Mouse (Mus musculus): ENCODE measurements around the gene Gm20379.

Gene Gm20379

DNA sequence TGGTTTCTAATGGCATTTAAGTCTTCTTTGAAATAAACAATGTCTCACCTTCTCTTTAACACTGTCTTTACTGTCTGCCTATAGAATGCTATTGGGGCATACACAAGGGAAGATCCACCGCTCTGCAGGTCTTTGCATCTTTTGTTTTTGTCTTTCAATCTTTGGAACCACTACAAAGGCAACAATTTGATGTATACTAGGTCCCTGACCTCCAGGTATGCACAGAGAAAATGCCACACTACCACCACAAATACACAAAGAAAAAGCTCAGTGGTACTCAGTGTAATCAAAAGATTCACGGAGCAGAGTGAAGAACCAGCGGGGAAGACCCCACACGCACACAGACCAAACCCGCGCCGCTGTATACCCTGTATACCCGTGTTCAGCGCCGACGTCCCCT lies at the start of gene Gm20379:
Gene Gm20379 (plus strand): TSS at position 301 of the 400 bp plus-strand sequence.
- no peak for DNase-seq (ENCODE audit: low spot score)

DNA sequence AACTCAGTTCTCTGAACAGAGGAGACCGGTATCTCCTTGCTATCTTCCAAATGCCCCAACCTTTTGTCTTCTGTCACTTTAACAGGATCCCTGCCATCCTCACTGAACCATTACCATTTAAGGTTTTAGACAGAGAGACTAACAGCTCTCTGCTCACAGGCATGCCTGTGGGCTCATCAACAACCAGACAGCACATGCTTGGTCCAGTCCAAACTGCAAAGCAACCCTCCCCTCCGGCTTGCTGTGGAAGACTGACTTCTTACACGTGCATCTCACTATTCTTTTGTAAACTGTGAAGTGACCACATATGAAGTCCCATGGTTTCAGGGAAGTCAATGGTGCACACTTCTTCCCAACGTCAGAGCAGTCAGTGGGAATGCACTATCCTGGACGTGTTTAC lies 44.5 kb upstream of the Gm20379 start:
- no peak for DNase-seq (ENCODE audit: low spot score)

DNA sequence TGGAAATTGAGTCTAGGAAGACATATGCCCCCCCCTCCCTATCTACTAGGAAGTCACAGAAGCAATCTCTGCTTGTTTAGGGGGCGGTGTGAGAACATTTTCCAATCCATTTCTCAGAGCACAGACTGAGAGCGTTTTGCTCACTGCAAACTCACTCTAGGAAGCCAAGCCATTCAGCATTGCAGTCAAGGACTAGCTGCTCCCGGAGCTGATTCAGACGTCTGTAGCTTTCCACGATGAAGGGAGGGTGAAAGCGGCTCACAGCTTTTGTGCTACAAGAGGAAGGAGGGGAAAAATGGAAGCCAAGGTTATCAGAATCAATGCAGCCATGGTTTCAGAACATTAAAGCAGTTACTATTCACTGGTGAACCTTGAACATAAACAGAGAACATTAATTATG lies 42.2 kb upstream of the Gm20379 start:
- no peak for DNase-seq (ENCODE audit: low spot score)

DNA sequence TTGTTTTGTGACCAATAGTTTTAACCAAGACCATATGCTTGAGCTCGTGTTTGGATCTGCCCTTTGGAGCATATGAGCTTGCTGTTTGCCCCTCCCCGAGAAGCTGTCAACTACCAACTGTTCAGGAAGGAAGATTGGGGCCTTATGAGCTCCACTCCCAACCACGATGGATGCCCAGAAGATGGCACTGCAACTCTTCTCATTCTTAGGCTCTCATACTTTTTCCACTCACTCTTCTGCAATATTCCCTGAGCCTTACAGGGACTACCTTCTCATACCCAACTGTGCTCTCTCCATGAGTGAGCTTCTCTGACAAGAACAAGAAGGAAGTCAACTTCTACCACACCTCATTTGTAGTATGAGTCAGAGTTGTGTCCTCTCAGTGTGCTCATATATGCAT lies 38.7 kb upstream of the Gm20379 start:
- no peak for DNase-seq (ENCODE audit: low spot score)

DNA sequence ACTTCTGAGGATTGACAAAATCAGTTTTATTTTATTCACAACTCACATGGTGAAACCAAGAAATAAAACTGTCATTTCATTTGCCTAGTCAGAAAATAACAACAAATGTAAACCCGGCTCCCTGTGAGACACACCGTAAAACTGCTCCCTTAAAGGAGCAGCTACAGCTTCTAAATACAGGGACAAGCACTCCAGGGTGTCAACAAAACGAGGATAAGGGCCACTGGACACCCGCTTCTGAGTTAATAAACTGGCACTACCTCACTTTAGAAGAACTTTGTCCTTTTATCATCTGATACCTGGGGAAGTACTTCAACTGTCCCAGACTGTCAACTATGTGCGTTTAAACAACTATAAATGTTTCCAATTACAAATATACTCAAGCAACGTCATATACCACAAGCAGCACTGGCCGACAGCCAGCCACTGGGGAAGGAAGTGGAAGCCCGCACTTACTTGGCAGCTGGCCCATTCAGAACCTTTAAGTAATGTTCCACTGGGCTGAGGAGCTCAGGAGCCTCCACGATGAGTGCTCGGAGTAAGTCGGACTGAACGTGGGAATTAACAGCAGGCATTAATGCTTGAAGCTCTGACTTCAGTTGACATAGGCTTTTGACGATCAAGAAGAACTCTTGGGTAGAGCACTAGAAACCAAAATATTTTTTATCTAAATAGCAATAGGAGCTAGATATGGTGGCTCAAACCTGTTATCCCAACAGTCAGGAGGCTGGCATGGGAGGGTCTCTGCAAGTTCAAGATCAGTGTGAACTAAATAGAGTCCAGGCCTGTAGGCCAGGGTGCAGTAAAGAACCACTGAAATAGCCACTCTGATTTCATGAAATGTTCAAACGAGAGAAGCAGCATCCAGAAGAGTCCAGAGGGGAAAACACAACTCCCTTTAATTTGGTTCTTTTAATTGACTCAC lies 31.2 kb upstream of the Gm20379 start:
- no peak for DNase-seq (ENCODE audit: low spot score)

DNA sequence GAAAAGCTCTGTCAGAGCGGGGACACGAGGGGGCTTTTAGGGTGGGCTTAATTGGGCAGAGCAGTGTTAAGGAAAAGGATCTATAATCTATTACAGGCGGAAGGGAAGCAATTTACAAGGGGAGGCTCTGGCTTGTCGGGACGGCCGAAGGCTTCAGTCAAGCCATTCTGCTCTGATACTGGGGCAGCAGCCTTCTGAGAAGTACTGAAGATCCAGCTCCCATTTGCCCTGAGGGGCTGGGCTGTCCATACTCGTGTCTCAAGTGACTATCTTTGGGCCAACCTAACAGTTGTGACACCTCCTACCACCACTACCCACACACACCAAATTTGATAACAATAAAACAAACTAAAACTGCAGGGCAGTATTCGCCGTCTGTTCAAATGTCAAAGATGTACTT lies 30.5 kb upstream of the Gm20379 start:
- no peak for DNase-seq (ENCODE audit: low spot score)

DNA sequence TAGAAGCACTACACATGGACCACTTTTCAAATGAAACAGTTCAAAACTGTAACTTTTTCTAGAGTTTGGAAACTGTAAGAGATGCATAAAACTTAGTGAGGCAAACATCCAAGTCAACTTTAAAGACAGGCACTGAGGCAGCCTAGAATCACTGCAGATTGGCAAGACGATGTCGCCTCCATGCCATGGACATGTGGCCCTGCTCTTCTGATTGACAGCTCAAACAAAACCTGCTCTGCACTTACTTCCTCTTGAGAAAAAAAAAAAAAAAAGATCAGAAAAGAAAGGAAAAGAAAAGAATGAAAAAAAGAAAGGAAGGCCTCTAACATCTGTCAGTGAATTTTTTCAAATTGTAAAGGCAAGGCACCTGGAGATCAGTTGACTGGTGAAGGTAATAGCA lies 28.8 kb upstream of the Gm20379 start:
- DNase-seq (ENCODE audit: low spot score) = no peak

DNA sequence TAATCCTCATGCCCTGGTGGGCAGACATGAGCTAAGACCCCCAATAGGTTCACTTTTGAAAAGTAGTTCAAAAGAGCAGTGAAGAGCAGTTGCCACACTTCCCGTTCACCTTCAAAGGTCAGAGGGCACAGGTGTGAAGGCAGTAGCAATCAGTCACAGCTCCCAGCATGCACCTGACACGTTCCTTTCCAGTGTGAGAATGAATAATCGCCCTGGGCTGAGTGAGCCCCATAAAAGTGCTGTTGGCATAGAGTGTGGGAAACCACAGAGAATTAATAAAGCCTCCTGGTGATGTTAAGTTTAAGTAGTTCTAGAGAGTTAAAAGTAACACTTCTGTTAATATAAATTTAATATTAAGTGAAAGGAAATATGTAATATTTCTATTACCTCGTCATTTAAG lies 14.2 kb upstream of the Gm20379 start:
- no peak for DNase-seq (ENCODE audit: low spot score)

DNA sequence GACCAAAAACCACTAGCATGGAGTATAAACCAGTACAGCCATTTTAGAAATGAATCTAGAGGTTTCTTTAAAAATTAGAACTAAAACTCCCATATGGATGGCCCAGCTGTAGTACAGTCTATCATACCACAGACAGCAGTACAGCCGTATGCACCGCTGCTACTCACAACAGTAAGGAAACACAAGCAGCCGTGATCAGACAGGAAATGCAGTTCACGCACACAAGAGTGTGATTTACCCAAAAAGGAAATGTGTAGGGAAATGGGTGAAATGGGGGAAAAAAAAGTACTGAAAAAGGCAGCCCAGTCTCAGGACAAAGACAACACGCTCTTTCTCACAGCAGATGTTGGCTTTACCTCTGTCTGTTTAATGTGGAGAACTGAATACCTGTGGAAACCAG lies 11.9 kb upstream of the Gm20379 start:
- no peak for DNase-seq (ENCODE audit: low spot score)

DNA sequence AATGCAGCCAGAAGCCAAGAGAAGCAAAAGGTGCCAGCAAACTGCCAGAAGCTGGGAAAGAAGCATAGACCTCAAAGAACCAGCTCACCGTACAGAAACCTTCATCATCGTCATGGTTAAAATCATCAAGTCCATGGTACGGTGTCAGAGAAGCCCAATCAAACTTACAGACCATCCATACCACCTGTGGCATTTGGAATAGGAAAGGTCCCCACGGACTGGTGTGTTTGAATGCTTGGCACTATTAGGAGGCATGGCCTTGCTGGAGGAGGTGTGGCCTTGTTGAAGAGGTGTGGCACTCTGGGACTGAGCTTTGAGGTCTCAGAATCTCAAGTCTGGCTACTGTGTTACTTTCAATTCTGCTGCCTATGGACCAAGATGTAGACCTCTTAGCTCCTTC lies 9.3 kb upstream of the Gm20379 start:
- no peak for DNase-seq (ENCODE audit: low spot score)

DNA sequence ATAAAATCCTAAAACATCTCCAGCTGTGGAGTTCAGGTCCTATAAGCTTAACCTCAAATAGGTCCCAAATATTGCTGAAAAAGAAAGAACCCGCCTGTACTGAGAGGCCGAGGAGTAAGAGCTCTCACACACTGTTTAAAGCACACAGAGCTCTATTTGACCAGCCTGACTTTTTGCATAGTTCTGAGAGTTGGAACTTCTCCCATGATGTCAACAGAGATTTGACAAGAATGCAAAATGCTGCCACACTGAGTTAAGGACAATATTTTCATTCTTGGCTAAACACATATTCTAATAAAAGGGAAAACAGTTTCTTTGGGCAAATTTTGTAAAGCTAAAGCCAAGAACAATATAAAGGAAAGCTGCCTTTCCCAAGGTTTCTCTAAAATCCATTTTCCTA lies 8.8 kb upstream of the Gm20379 start:
- DNase-seq (ENCODE audit: low spot score) = no peak

DNA sequence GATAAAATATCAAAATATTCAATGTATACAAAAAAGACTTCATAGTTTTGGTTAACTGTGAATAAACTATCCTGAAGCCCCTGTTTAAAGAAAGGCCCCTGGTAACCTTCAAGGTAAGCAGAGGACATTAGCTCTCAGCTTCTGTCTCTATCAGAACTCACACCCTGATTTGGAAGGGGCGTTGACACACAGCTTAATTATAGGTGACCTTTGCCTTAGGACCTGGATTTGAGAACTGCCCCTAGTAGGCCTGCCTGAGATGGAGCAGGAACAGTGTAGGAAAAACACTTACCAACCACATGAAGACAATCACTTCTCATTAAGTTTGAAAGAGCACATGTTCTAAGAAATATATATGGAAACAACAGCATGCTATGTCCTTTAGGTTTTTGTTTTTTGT lies 6.3 kb upstream of the Gm20379 start:
- DNase-seq (ENCODE audit: low spot score) = no peak

DNA sequence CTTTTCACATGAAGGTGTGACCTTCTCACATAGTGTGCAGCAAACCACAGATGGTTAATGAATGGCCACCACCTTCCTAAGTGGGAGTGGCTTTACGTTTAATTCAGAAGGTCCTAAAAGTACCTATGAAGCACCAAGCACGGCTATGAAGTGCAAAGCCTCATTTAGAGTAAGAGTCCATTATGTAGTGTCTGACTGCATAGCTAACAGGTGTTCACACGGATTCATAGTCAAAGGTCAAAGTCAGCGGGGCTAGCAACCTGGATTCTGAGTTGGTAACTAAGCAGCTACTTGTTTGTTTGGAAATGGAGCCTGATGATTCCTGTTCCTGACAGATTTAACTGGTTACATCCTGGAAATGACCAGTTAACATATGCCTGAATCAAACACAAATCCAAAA lies 4.0 kb upstream of the Gm20379 start:
- no peak for DNase-seq (ENCODE audit: low spot score)

DNA sequence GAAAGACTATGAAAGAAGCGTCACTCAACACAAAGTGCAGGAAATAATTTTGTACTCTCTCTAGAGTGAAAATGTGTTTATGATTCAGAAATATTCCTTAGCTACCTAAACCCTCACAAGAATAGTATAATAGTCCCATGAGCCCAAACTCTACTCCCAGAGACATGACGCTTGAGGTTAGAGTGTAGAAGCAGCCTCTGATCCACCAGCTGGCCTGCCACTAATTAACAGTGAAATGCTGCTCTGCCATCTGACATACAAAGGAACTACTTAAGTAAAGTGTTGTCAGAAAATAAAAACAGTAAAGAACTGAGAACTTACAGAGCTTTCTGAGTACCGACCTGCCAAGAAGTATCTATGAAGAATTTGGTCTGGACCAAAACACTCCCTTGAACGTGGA lies 3.3 kb upstream of the Gm20379 start:
- no peak for DNase-seq (ENCODE audit: low spot score)

DNA sequence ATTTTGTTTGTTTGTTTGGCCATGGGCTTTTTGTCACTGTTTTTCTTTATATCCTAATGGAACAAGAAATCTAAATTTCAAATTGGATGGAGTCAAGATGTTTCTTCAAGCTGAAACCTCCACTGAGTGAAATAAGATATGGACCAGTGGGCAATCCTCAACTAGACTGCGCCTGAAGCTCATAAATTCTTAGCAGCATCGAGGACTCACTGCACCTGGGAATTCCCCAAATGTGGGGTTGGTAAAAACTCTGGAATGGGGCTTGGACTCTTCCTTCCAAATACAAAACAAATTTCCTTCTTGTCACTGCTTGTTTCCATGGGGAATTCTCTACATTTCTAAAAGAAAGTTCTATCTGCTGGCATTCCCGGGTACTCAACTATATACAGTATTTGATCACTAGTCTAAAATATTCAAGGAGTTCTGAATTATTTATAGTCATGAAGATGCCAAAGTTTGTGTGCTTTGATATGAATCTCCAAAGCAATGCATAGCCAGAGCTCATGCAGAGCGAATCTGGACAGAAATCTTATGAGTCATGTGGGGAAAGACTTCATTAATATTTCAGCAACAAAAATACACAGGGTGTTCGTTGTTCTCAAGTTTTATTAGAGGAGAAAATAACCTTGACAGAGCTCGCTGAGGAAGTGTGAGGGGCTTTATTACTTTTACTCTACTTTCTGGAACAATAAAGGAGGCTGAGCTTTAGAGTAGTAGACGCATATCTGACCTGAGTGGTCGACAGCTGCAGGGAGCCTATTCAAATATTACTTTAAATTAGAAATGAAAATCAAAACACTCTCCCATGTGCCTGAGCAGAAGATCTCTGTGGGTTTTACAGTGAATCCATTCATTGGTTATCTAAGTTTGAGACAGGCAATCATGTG lies 2.5 kb upstream of the Gm20379 start:
- no peak for DNase-seq (ENCODE audit: low spot score)

DNA sequence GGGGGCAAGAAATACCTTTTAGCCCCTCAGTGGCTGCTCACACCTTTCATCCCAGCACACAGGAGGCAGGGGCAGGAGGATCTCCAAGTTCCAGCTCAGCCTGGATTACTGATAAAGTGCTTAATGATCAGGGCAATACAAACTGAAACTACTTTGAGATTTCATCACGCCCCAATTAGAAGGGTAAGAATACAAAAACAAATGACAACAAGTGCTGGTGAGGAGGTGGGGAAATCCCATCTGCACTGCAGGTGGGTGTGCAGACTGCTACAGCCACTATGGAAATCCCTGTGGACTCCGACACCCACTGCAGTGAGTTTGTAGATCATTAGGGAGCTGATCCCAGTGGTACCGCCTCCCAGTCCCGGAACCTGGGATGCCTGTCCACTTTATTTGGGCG lies 1.5 kb upstream of the Gm20379 start:
- DNase-seq (ENCODE audit: low spot score) = no peak

DNA sequence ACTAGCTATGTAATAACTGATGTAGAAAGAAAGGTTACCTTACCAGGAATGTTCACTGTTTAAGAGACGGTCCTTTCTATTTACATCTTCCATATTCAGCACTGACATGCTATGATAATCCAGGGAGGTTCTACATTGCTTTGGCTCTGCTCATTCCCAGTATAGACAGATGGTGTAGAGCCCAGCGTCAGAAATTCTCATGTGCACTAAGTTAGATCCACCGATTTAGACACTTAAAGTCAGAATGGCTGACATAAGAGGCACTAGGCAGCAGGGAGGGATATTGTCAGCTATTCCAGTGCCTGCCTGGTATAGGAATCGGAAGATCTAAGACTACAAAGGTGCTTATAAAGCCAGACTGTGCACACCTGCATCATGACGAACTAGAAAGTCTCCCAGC lies 8.8 kb downstream of the Gm20379 start:
- DNase-seq (ENCODE audit: low spot score) = no peak

DNA sequence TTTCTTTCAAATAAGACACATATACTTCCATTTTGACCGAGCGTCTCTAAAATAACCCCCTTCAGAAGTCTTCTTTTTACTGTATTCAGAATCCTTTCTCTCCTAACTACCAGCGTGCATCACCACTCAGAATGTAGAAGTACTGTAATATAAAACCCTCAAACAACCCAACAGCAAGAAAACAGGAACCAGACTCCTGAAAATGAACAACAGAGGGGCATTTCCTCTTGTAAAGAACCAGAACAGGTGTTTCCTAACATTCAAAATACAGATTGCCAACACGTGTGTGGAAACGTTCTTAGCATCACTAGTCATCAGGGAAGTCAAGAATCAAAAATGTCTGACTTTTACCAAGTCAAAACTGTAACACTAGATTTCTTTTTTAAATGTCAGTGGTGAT lies 15.0 kb downstream of the Gm20379 start:
- DNase-seq (ENCODE audit: low spot score) = no peak

DNA sequence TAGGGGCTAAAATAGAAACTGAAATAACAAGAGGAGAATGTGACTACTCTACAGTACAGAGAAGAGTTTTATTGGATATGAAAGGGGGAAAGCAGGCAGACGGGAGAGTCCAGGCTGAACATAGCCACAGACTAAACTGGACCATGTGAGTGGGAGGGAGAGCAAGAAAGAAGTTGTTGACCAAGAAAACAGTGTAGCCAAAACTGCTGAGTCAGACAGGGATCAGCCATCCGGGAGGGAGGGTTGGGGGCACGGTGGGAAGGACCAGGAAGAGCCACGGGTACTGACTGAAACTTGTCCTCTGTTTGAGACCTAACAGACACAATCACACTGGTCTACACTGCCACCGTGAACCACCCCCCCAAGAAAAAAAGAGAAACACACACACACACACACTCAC lies 20.2 kb downstream of the Gm20379 start:
- DNase-seq (ENCODE audit: low spot score) = no peak

DNA sequence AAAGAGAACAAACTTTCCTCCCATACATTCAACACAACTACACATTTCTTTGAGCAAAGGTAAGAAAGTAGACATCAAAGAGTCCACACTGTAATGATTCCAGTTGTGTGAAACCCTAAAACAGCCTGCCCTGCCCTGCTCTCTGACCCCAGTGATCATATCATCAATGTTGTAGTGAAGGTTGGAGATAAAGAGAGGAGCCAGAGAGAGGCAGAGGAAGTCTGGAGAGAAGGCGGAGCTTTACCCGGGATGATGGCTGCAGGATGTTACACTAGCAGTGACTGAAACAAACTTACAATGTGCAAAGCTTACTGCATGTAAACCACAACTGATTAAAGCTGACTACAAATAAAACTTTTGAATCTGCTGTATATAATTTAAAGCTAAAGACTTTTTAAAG lies 22.2 kb downstream of the Gm20379 start:
- DNase-seq (ENCODE audit: low spot score) = no peak

DNA sequence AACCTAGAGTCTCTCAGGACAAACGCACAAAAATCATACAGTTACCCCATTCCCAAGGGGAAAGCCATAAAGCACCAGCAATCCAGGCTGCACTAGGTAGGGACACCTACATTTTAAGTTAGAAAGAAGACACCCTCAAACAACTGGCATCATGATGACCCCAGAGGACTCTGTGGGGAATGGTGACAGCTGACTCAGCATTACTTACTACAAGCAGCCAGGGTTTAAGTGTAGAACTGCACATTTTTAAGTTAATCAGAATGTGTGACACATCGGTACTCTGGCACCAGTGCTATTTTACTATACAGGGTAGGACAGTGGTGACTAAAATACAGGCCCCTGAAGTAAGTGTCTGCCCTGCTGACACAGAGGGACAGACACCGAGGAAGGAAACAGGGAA lies 24.8 kb downstream of the Gm20379 start:
- DNase-seq (ENCODE audit: low spot score) = no peak

DNA sequence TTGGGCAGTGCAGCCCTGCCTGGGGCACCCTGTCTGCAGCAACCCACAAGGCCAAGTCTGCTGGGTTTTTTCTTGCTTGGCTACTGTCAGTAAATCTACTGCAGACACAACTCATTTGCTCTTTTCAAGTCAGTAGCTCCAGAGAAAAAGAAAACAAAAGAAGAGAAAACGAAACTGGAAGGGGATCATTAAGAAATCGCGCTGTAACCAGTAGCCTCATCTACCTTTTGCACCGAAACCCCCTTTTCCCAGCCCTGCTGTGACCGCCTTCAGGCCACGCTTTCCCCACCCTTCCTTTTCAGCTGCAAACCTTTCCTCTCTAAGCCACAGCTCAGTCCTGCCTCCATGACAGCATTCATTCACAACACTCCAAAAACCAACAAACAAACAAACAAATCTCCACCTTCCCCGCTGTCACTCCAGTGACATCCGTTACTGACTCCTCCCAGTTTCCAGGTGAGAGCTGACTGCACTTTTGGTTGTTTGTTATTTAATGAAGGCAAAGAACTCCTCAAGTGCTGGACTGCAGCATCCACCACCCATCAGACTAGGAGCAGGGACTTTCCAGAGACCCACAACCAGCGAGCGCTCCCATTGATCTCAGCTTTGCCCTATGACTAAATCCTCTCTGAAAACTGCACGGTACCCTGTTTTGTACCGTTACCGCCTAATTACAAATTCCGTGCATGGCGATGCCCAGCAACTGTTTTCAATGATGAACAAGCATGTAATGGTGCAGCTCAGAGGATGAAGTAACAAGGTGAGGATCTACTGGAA lies 26.5 kb downstream of the Gm20379 start:
- DNase-seq (ENCODE audit: low spot score) = no peak

Data from layer of hippocampus, adult 9-10 months (tissue).